Mouse (Mus musculus): ENCODE results near the gene Agbl5. TPM values are rescaled to one million over a fixed set of nuclear protein-coding genes. Genes with fewer than 3 reads are reported as not detected.

The Agbl5 gene
- total RNA-seq, 2 experiments from 2014 or later = 1.6 to 2.3 TPM

DNA sequence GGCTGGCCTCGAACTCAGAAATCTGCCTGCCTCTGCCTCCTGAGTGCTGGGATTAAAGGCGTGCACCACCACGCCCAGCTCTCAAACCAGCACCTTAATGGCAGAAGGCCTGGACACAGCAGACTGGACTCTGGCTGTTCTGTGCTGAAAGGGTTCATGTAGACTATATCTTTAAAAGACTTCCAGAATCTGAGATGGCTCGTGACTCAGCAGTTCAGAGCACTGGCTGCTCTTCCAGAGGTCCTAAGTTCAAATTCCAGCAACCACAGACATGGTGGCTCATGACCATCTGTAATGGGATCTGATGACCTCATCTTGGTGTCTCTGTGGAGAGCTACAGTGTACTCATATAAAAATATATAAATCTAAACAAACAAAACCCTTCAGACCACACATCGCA, 13.4 kb downstream of the Agbl5 start:
- DNase-seq = no peak
- Histone ChIP-seq H3K4me3 (no peak overlapping the region), H3K27ac (no peak overlapping the region)
- intact Hi-C loops (cut with DNase I) = no loop called here
- TF ChIP-seq CTCF (IDR thresholded peaks at IDR 0.05) = no peak

DNA sequence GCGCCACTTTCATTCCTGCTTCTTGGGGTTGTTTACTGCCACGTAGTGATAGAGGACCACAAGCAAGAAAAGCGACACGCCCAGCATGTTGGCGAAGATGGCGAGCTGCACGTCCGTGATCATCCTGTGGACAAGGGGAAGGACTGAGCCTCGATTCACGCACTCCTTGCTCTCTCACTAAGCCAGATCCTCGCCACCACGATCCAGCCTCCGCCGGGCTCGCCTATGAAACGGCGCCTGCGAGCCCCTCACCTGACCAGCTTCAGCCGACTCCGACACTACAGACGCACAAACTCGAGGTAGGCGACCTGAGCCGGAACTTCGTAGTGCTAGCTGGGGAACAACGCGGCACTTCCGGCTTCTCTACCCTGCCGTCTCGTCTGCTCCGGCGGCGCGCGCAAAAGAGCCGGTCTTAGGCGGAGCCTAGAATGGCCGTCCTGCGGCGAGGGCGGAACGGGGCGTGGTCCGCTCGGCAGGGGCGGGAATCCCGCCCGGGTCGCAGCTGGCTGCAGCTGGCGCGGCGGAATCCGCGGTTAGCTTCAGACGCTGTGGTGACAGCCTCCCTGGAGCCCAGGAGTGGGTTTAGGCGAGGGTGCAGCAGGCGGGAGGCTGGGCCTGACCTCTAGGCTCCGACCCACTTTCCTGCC, 19.0 kb downstream of the Agbl5 start, which contains the start of gene Ost4:
Gene Ost4, minus strand, starts transcription at position 376 of the 647 bp plus-strand sequence.
- Histone ChIP-seq H3K4me3 (peak within 1 kb of the TSS; percentile 79), H3K27ac (peak within 1 kb of the TSS; percentile 94)
- intact Hi-C loops (cut with DNase I) = no loop called here
- DNase-seq = peak; percentile 98
- no peak for TF ChIP-seq CTCF (IDR thresholded peaks at IDR 0.05)

DNA sequence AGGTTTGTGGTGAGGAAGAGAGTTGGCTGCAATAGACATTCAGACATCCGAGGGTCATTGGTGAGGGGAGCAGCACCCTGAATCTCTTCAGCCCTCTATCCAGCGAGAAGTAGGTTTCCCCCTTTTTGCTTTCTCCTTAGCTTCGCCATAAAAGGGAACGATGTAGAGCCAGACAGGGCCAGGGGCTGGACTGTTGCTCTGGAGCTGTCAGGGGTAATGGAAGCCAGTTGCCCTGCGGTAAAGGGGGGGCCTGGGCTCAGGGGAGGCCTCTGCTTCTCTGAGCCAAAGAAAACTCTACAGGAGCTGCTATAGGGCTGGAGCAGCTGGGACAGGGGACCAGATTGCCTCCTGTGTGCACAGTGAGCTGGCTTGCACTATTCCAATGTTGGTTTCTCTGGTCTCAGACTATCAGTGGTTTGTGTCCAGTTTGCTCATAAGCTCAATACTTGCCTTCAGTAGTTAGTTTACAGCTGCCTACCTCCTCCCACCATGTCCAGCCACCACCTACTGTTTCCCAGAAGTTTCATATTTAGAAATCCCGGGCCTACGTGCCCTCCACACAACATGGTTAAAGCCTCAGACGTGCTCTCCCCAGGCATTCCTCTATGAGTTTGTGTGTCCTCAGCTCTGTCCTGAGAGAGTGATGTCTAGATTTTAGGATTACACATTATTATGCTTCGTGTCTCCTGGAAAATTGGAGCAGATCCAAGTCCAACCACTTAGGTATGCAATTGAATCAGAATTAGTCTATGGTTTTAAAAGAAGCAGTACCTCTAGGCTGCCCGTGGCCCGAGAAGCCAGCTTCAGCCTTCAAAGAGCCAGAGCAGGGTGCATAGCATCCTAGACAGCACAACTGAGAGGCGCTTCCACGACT, 20.2 kb downstream of the Agbl5 start:
- DNase-seq = no peak
- TF ChIP-seq CTCF (IDR thresholded peaks at IDR 0.05) = no peak
- H3K4me3 ChIP-seq = peak overlapping the region; percentile 79
- intact Hi-C loops (cut with DNase I) = no loop called here
- H3K27ac ChIP-seq = peak overlapping the region; percentile 94

DNA sequence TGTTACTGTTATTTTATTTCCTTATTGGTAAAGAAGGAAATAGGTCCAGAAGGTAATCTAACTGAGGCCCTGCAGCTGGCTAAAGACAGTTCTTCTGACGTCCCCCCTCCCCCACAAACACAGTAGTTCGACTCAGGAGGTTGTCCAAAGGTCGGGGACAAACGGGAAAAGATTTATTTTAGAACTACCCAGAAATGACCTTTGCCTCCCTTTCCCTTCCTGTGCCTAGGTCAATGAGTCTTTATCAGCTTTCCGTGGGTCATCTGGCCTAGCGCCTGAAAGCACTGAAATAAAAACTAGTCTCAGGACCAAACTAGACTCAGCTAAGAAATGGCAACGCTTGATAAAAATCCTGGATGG, 20.8 kb downstream of the Agbl5 start:
- intact Hi-C loops (cut with DNase I) = no loop called here
- TF ChIP-seq CTCF (IDR thresholded peaks at IDR 0.05) = no peak
- no peak overlapping the region; the same call in 1 of the 2 replicates for H3K4me3 ChIP-seq
- H3K27ac ChIP-seq = peak overlapping the region; percentile 94
- no peak for DNase-seq

DNA sequence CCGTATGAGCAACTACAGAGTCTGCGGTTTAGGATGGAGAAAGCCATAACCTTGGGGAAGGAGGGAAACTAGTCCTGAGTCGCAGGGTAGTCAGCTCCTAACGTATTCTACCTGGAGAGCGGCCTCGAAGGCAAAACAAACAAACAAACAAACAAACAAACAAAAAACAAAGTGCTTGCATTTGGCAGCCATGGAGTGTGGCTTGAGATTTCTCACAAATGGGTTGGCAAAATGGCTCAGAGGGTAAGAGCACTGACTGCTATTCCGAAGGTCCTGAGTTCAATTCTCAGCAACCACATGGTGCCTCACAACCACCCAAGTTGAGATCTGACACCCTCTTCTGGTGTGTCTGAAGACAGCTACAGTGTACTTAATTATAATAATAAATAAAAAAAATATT, 21.4 kb downstream of the Agbl5 start:
- DNase-seq = no peak
- Histone ChIP-seq H3K4me3 (no peak overlapping the region), H3K27ac (peak overlapping the region; percentile 94)
- TF ChIP-seq CTCF (IDR thresholded peaks at IDR 0.05) = no peak
- intact Hi-C loops (cut with DNase I) = no loop called here

DNA sequence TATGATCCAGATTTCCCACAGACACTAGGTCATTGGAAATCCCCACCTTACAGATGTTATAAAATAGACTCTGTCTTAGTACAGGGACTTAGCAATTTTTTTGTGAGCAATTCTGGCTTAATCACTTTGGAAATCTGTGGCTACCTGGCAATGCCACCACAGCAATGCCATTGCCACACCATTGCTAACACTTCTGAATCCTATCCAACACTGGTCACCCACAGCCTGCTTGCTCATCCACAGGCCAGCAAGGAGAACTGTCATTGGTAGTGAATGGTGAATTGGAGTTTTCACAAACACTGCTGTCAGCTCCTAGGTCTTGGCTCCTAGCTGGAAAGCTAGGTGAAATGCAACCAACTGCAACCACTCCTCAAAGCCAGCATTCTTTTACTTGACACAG, 22.0 kb downstream of the Agbl5 start:
- no peak for TF ChIP-seq CTCF (IDR thresholded peaks at IDR 0.05)
- DNase-seq = no peak
- intact Hi-C loops (cut with DNase I) = no loop called here
- Histone ChIP-seq H3K4me3 (no peak overlapping the region), H3K27ac (peak overlapping the region; percentile 16; the same call in 1 of the 2 replicates)

DNA sequence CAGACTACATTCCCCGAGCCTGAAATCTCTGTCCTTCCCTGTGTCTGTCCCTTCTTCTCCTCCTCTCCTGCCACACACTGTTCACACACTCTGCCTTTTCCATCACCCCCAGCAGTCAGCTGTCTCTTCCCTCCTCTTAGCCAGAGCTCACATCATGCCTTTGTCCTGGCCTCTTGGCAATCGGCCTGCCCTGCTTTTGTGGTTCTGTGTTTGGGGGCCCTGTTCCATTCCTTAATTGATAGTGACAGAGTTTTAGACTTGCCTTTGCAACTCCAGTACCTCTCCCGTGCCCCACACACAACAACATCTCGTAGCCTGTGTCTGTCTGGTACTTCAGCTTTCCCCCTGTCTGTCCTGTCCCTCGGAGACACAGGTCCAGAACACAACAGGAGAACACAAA, 23.7 kb downstream of the Agbl5 start:
- TF ChIP-seq CTCF (IDR thresholded peaks at IDR 0.05) = no peak
- intact Hi-C loops (cut with DNase I) = no loop called here
- Histone ChIP-seq H3K27ac (peak overlapping the region; percentile 86), H3K4me3 (no peak overlapping the region)
- DNase-seq = no peak

DNA sequence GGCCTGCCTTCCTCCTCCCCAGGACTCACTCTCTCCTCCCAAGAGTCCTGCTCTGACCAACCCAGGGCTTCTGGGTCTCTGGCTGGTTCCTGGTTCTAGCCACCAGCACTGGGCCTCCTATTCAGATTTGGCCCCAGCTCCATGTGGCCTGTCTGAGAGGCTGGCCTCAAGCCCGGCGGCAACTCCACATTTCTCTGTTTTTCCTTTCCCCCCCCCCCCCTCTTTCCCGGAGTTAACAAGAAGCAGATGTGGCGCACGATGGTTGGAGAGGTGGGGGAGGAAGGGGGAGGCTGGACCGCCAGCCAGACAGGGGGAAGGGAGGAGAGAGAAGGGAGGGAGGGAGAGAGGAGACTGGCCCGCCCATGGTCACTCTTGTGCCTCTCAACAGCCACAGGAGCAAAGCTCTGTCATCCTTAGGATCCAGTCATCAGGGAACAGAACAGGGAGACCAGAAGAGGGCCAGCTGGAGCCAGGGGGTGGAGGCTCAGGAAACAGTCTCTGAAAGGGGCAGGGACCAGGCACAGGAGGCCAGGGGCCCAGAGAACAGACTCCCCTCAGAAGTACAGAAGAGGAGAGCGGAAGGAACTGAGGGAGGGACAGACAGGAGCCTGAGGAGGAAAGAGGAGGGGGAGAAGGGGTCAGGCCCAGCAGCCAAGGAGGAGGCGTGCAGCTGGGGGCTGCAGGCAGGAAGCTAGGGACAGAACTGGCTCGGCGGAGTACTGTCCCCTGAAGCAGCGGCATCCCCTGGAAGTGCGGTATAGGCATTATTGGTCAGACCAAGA, 24.8 kb downstream of the Agbl5 start, which contains the start of gene Emilin1:
Gene Emilin1, plus strand, starts transcription at position 343 of the 782 bp plus-strand sequence.
- peak within 1 kb of the TSS; percentile 86 for H3K27ac ChIP-seq
- peak within 1 kb of the TSS; percentile 71 for H3K4me3 ChIP-seq
- peak; percentile 84 for DNase-seq
- intact Hi-C loops (cut with DNase I) = no loop called here
- no peak for TF ChIP-seq CTCF (IDR thresholded peaks at IDR 0.05)

DNA sequence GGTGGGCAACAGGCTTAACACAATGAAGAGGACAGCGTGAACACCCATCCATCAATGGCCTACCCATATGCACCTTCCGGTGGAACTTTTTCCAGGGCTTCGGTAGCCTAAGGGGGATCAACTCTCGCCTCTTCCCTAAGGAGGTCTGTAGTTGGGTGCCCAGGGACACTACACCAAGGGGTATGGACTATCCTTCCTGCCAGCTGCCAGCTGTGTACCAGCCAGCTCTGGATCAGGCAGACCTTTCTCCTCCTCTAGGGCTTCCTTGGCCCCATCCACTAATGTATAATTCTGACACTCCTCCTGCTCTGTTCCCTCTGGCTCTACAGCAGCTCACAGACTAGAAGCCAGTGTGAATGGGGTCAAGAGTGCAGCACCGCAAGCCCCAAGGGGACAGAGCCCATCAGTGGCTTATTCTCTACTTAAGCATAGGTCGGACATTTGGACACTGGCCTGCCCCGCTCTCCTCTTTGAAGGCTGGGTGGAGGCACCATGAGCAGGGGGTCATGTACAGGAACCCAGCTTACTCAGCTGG, 25.7 kb downstream of the Agbl5 start:
- DNase-seq = no peak
- intact Hi-C loops (cut with DNase I) = loop anchor here (2.0 kb wide), 1 partner anchor 107 kb away; no protein-coding TSS in a partner anchor
- Histone ChIP-seq H3K4me3 (peak overlapping the region; percentile 71), H3K27ac (peak overlapping the region; percentile 86)
- TF ChIP-seq CTCF (IDR thresholded peaks at IDR 0.05) = no peak

DNA sequence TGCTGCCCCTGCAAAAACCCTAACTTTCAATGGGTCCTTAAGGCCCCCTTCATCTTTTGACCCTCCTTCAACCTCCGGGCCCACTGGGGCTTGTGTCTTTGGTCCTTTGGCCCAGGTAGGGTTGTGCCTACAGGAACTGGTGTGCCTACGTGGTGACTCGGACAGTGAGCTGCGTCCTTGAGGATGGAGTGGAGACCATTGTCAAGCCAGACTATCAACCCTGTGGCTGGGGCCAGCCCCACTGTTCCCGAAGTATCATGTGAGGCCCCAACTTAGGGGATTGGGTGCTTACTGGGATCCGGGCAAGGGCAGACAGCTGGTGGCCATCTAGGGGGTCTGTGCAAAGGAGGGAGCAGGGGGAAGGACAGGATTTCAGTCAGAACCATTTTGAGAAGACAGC, 26.4 kb downstream of the Agbl5 start:
- no peak for DNase-seq
- intact Hi-C loops (cut with DNase I) = loop anchor here (2.0 kb wide), 1 partner anchor 108 kb away; no protein-coding TSS in a partner anchor
- Histone ChIP-seq H3K27ac (peak overlapping the region; percentile 86), H3K4me3 (peak overlapping the region; percentile 71)
- TF ChIP-seq CTCF (IDR thresholded peaks at IDR 0.05) = no peak

DNA sequence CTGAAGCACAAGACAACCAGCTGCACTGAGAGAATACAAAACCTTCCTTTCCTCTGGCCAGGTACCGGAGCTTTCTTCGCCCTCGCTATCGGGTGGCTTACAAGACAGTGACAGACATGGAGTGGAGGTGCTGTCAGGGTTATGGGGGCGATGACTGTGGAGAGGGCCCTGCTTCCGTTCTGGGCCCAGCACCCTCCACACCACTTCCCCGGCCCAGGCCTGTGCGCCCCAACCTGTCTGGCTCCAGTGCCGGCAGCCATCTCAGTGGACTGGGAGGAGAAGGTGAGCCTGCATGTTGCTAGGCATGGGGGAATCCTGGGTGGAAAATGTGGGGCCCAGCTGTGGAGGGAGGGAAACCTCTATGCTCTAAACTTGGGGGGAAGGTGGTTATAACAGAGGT, 27.0 kb downstream of the Agbl5 start:
- Histone ChIP-seq H3K27ac (peak overlapping the region; percentile 86), H3K4me3 (peak overlapping the region; percentile 71)
- DNase-seq = peak; percentile 45
- TF ChIP-seq CTCF (IDR thresholded peaks at IDR 0.05) = no peak
- intact Hi-C loops (cut with DNase I) = loop anchor here (2.0 kb wide), 1 partner anchor 109 kb away; no protein-coding TSS in a partner anchor

DNA sequence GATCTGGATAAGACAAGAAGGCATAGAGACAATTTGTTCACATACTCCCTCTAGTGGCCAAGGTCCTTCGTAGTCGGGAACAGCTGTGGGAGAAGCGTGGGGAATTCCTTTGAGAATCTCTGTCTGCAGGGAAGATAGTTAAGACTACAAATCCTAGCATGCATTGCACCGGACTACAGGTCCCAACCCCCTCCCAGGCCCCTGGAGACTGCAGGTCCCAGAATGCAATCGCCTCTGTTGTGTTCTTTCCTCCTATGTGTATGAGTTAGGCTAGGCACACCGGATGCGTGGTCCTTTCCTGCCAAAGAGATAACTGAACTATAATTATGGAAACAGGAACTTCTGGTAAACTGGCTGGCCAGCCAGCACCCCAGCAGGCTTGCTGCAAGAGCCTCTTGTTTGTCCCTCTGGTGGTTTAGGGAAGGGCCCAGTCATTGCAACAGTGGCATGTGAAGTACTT, 27.5 kb downstream of the Agbl5 start:
- peak; percentile 91 for DNase-seq
- peak overlapping the region; percentile 71 for H3K4me3 ChIP-seq
- TF ChIP-seq CTCF (IDR thresholded peaks at IDR 0.05) = peak; percentile 77
- intact Hi-C loops (cut with DNase I) = loop anchor here (2.0 kb wide), 2 partner anchors 101 to 109 kb away; partner anchors contain the start of gene Mapre3
- peak overlapping the region; percentile 86 for H3K27ac ChIP-seq
